Mouse (Mus musculus) telencephalon, adult 2 months (tissue): ENCODE results near the gene Gm11099.

Experiments used
- DNase-seq: peaks from one replicate; pipeline ENCODE4 v3.0.0-alpha.2; 2011; ENCODE audit warnings: low read depth, low spot score

Gene Gm11099

DNA sequence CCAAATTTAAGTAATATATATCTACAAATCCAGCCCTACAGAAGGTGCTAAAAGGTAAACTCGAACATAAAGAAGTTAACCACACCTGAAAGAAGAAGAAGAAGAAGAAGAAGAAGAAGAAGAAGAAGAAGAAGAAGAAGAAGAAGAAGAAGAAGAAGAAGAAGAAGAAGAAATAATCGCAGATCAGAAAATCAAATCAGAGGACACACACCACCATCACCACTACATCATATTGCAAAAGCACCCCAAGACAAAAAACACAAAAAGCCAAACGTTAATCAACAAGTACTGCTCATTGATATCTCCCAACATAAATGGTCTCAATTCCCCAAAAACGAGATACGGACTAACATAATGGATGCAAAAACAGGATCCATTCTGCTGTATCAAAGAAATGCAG, at the start of gene Gm11099:
Gene Gm11099 (plus strand): TSS at position 301 of the 400 bp plus-strand sequence.
- DNase-seq = no peak

DNA sequence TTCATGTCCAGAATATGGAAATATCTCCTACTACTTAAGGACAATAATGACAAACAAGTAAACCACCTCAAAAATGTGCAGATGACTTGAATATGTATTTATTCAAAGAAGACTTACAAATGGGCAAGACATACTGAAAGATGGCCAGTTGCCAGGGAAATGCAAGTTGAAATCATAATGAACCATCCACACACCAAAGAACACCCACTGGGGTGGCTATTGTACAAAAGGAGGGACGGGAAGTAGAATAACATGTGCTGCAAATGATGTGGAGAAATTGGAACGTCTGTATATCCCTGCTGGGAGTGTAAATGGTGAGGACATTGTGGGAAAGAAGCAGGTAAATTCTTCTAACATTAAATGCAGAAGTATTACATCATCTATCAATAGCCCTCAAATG, 46.3 kb upstream of the Gm11099 start:
- DNase-seq = no peak

DNA sequence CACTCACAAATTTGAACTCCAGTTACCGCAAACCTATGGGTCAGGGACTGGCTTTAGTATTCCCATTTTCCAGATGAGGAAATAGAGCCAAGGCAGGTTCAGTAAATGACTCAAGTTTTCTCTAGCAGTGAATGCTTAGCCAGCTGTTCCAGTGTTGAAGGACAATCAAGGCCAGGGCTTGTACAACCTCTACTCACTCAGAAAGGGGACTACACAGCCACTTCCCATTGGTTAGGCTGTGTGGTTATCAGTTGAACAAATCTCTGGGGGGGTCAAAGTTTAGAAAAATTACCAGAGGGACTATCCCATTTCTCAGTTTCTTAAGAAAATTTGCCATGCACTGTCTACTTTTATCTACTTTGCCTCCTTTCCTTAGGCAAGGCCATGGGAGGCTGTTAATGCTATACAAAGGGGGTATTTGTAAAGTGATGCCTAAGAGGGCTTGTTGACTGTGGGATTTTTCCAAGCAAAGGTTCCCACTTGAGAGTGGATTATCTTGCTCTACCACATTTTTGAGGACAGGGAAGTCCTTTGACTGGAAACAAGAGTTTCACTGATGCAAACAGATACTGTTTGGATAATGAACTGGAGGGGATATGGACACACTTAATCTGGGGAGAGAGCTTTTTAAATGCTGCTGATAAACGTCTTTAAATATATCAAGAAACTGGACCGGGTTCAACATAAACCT, 30.2 kb upstream of the Gm11099 start:
- no peak for DNase-seq

DNA sequence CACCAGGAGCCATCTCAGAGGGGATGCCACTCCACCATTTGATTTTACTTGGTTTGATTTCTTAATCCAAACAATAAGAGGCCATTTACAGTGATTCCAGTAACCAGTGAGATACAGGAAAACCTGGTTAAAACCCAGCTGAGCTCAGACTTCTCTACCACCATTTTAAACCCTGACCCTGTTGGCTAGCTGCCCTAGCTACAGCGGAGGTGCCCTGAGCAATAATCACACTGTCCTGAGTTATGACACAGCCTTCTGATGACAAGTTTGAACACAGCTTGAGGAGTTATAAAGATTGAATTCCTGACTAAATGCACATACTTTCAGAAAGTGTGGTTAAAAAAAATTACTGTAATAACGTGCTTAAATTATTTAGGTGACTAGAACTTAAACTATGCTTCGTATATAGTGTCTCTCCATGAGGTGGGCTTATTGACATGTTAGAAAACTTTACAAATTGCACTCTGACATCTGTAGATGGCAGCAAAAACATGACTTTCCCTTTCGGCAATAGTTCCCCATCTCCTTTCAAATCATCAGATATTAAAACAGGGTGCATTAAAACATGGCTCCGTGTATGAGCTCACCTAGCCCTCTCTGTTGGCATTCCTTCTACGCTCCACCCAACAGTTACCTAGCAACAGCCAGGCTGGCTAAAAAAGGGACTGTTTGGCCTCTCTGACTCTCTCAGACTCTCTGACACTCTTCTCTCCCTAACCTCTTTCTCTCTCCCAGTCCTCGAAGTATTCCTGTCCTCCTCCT, 29.1 kb upstream of the Gm11099 start:
- DNase-seq = peak; percentile 22

DNA sequence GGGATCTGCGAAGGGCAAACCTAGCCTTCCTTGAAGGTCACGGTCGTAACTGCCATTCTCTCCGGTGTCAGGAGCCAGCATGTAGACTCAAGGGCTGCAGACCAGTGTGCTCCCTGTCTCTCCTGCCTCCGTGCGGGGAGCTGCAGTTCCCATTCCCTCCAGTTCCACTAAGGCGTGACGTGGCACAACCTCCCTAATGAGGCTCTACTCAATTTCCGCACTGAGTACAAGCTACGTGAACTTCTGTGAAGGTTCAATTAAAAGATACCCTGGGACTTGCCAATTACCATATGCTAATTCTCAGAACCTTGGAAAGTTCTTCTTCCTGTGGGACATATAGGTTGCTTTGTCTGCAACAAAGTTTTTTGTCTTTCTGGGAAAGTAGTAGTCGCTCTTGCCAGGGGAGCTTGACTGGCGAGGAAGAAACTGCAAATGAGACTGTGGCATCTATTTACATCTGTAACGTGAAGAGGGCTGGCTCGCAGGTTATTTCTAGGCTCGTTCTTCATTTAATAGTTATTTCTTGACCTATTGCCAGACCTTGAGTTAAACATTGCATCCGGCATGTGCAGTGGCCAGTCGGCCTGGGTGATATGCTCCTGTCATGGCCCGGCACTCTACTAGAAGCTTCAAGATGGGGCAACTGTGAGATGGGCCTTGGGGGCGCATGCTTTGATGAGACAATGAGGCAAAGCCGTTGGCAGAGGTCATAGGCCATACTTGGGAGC, 26.8 kb upstream of the Gm11099 start:
- DNase-seq = no peak

DNA sequence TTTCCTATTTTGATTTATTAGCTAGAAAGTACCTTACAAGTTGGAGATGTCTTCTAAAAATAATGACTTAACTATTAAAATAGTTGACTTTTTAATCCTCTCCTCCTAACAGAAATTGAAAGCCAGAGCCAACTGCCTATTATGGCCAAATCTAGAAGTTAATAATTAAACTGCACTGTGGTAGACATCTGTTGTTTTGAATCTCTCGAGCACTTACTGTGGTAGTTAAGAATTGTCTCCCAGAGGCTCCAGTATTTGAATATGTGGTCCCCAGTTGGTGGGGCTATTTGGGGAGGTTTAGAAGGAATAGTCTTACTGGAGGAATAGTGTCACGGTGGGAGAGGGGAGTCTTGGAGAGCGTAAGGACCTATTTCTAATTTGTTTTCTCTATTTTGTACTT, 18.2 kb upstream of the Gm11099 start:
- no peak for DNase-seq

DNA sequence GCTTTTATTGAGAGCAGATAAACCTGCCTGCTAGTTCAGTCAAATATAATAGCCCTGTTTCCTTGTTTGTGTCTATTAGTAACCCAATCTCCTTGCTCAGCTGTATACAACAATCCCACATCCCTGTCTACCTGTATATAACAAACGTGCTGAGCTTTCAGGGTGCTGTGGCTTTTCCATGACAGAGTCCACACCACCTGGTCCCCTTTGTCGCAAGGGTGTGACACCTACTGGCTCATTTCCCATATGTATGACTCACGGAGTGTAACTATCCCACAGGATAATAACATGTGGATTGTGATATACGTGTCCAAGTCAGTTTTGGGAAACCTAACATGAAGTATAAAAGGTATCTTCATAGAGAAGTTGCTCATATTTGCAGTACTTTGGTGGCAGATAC, 16.8 kb upstream of the Gm11099 start:
- no peak for DNase-seq

DNA sequence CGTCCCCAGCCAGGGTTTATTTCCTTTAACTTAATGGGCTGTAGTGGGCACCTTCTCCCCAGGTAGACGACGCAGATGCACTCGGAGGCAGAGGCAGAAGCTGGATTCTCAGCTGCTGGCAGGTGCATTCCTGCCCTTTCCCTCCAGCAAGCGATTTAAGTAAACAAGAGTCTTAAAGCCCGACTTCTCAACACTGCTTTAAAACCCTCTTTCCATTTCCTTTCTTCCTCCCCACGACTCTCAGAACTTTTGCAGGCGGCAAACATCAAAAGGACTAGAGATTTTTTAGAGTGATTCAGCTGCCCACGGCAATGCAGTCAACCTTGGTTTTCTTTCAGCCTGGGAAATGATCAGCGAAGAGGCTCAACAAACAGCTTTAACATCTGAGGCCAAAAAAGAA, 14.7 kb upstream of the Gm11099 start:
- DNase-seq = no peak

DNA sequence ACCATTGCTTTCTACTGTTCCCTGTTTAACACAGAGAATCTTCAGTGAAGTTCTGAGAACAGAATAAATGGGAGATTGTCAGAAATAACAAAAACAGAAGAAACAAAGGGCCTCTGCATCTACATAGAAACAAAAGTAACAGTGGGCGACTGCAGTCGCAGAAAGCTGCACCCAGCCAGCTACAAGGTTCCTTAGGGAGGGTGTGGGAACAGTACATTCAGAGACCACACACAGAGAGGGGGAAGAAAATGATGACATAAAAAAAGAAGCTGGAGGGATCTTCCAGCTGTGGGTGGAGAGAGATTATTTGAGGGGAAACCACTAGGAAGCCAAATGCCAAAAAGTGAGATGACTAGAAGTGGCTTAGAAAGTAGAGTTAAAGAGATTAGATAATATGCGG, 20.6 kb downstream of the Gm11099 start:
- DNase-seq = peak; percentile 35

DNA sequence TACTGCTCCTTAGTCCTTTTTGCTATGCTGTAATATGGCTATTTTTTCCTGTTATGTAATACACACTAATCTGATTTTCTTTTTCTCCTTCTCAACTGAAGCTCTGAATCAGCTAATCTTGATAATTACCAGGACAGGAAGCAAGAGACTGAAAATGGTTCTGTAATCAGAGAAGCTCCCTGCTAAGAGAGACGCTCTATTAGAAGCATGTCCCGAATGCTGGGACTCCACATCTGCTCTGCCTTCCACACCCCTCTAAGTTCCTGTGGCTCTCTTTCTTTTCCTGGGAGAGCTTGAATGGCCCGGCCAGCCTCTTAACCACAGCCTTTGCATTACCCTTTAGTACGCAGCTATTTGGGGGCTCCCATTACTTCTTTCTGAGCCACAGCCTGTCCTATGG, 45.8 kb downstream of the Gm11099 start:
- DNase-seq = peak; percentile 32

DNA sequence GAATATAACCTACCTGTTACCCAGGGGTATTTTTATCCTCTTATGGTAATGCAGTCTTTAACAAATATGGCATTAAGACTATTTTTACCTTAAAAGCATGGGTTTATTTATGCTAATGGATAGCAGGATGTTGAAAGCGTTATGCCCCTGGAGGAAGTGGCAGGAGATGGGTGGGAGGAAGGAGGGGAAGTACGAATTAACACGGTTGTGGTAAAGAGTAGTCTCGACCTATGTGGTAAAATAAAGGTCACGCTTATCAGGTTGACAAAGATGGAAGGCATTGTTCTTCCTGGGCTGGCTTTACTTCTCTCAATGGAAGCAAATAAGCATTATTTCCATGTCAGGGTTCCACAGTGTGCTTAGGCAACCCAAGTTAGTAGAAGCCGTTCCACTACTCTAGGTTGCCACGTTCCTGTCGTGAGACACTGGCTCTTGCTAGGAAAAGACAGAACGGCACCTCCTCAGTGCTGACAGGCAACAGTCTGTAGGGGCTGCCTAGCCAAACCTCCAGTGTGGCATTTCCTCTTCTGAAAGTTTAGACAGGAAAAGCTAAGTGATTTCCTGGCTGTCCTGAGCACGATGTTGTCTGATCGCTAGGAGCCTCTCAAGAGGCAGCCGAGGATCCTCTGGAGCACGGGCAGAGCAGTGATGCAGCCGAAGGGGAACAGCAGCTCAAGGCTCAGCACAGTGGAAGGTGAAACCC, 47.7 kb downstream of the Gm11099 start:
- no peak for DNase-seq

DNA sequence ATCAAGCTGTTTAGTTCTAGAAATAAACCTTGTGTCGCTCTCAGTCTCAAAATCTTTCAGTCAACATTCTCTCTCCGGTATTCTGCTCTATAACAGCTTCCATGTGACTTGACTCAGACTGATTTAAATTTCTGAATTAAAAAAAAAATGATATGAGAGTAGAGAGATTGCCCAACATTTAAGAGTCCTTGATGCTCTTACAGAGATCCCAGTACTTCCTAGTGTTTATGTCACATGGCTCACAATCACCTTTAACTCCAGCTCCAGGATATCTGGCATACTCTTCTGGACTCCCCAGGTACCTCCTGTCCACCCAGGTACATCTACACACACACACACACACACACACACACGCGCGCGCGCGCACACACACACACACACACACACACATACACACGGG, 53.1 kb downstream of the Gm11099 start:
- DNase-seq = no peak

DNA sequence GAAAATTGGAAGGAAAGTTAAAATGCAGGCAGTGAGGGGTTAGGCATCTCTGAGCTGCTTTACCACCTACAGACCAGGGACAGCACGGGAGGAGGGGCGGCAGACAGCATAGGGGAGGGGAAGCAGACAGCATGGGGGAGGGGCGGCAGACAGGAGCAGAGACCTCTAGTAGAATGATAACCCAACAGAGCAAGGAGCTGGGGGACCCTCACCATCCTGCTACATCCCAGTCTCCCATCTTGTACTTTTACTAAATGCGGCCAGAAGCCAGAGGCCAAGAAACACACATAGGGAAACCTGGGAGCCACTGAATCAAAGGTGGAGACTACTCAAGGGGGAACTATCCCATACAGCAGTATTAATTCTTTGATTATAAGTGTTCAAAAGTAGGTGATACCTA, 59.1 kb downstream of the Gm11099 start:
- no peak for DNase-seq

DNA sequence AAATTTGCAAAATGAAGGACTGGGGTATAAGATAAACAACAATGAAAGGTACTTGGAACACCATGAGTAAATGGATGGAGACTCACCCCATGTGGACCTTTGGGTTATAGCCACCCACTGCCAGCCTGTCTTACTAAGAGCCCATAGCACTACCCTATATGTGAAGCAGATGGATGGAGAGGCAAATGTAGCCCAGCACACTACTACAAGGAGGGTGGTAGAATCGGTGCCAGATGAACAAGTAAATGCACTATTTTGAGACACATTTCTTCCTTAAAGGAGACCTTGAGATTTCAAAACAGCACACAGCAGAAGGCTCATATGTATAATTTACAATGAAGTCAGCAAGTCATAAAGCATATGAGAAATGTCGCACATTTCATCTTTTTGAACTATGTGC, 66.3 kb downstream of the Gm11099 start:
- peak; percentile 48 for DNase-seq

DNA sequence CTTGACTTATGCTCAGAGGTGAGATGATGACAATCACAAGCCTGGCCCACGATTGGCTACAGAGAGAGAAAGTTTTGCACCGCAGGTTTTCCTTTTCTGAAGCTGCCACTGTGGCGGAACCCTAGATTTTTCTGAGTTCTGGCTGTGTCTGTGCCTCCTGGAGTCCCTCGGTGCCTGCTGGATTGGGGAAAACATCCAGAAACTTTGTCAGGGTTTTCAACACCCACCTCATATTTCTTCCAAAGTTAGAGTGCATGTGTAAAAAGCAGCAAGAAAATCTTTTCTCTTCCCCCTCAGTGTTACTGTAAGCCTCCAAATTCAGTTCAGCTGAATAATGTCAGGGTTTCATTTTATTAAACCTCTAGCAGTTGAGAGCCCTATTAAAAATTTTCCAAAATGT, 82.1 kb downstream of the Gm11099 start:
- peak; percentile 53 for DNase-seq

DNA sequence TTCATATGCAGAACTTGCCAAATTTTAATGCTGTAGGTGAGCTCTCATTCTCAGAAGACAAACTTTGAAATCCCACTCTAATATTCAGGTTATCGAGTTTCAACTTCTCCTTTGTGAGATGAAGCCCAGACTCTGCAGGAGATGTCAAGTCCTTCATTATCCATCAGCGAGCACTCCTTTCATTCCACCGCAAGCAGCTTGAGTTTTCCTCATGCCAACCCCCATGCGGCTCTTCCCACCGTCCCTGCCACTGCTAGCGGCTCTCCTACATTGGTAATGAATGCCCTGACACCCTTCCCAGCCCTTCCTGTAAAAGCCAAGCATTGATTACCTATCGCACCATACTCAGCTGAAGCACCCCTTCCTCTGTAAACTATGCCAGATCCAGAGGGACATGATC, 89.6 kb downstream of the Gm11099 start:
- DNase-seq = no peak

DNA sequence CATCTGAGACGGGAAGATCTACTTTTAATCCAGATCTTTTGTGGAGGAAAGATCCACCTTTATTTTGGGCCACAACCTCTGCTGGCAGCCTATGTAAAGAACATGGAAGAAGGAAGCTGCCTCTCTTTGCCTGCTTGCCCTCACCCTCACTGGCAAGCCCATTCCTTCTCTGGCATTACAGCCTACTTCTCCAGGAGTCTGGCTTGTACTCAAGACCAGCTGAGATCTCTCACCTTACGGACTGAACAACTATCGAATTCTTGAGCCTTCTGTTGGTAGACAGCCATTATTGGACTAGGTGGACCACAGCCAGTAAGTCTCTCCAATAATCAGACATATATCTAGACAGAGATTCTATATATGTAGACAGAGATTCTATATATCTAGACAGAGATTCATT, 92.9 kb downstream of the Gm11099 start:
- no peak for DNase-seq

DNA sequence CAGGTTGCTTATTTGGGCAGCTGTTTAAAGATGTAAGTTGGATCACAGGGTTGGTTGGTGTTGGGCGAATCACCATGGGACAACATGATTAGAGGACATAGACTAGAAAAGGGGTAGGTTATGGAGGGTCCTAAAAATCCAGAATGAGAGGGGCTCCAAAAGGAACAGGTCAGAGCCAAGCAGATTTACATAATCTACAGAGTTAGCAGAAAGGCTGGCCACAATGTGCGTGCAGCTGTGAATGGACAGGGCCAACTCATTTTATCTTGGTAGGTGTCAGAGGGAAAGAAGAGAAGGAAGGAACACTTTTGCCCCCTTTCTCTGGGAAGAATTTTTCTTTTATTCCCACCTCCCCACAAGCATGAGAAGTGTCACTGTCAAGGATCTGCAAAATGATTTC, 97.1 kb downstream of the Gm11099 start:
- no peak for DNase-seq

DNA sequence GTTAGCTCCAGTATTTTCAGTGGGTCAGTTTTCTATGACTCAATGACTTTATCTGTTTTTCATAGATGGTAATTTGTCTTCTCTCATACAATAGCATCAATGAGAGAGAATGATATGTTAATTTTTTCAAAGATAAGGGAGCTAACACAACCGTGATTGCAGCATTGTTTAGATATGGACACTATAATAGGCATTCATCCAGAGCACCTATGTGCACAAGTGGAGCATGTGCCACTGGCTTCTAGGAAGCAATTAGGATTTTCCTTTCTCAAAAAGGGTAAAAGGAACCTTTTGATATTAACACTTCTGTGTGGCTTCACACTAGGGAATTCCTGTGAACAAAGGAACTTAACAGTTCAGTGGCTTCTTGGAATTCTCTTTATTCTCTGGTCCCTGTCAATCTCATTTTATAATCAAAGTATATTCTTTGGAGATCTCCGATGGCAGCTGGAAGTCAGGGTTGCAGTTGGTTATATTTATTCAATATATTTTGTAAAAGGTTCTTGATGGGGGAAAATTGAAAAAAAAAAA, 97.6 kb downstream of the Gm11099 start:
- no peak for DNase-seq
